Mouse (Mus musculus) megakaryocyte, adult 5-6 weeks (primary cell): ENCODE measurements around the gene Actg2. TPM values are rescaled to one million over a fixed set of nuclear protein-coding genes. Genes with fewer than 3 reads are reported as not detected.

Experiments used
- ATAC-seq: 2 replicates; pipeline ENCODE4 v1.8.0; 2016; ENCODE audit warnings: mild to moderate bottlenecking, inconsistent platforms; ENCODE audit not compliant: poor library complexity, severe bottlenecking
- total RNA-seq, 2 experiments: library from RNA; stranded (forward) in 1 of 2; stranded (reverse) in 1 of 2; fragments of 153-499, 151-499 nt in 1 of 2; fragments of 221-1000, 200-1000 nt in 1 of 2; gene quantifications; 2 replicates each; pipeline versions ENCODE4 v1.2.3 to v1.2.4; 2015 to 2017

The Actg2 gene
- total RNA-seq, 2 experiments from 2014 or later = not detected

DNA sequence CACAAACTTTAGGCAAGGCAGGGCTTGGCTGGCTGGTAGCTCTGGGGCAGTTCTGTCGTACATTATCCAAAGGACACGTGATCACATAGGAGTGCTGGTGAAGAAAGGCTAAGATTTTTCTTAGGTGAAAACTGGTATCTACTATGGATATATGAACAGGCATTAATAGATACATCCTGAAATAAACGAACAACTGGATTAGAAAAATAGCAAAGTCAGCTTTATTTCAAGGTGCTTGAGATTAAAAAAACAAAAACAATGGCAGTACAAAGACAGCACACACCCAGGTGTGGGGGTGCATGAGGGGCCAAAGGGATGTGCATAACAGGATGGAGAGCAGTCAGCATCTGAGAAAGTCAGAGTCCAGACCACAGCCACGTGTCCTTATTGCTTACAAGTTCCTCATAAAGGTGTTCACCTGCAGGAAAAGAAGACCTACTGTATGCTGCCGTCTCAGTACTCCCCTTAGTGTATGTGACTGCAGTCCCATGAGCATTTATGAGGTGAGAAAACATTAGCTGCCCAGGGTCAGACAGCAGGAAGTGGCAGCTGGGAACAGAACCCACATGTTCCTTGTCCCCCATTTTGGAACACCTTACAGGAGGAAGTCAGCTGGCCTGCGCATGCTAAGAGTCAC, 55.9 kb downstream of the Actg2 start:
- ATAC-seq = no peak

DNA sequence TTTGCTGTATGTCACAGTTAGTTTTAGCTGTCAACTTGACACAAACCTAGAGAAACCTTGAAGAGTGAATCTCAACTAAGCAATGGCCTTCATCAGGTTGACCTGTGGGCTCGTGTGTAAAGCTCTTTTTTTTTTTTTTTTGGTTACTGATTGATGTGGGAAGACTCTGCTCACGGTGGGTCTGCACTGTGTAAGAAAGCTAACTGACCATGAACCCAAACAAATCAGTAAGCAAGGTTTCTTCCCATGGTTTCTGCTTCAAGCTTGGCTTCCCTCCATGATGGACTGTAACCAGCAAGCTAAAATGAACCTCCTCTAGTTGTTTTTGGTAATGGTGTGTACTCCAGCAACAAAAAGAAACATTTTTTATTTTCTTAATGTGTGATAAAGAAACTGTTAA, 56.9 kb downstream of the Actg2 start:
- ATAC-seq = no peak

DNA sequence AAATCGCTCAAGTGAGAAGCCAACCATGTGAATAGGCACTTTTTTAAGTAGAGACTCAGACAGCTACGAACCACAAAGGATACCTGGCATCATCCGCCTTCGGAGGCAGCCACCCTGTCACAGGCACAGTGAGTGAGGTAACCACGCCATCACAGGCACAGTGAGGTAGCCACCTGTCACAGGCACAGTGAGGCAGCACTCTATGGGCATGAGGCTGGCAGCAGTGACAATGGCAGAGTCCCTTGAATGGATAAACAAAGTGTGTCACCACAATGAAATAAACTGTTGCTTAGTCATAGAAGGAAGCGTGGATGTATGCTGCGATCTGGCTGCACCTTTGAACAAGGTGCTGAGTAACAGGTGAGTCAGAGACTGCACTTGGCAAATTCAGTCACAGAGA, 57.4 kb downstream of the Actg2 start:
- no peak for ATAC-seq

DNA sequence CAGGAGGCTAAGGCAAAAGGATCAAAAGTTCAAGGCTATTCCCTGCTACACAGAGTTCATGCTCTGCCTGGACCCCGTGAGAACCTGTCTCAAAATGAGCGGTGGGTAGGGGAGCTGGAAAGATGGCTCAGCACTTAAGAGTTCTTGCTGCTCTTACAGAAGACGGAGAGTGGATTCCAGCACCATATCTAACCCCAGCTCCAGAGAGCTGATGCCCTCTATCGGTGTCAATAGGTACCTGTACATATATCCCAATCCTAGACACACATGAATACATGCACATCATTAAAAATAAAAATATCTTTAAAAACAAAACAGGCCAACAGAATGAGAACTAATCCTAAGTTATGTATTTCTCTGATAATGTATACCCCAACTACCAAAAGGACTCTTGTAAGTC, 57.8 kb downstream of the Actg2 start:
- no peak for ATAC-seq

DNA sequence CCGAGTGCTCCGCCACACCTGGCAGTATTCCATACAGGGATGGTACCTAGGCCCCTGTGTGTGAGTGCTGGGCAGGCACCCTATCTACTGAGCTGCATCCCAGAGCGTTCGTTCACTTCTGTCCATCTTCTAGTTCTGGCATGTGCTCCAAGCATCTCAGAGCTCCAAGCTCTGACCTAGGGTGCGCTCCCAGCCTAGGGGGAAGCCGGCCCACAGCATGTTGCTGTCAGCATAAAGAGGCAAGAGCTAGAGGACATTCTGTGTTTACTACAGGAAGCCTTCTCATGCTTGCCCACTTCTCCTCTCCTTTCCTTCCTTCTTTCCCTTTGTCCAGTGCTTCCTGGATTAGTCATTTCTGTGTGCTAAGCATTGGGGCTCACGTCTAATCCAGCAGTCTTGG, 60.6 kb downstream of the Actg2 start:
- ATAC-seq = no peak

DNA sequence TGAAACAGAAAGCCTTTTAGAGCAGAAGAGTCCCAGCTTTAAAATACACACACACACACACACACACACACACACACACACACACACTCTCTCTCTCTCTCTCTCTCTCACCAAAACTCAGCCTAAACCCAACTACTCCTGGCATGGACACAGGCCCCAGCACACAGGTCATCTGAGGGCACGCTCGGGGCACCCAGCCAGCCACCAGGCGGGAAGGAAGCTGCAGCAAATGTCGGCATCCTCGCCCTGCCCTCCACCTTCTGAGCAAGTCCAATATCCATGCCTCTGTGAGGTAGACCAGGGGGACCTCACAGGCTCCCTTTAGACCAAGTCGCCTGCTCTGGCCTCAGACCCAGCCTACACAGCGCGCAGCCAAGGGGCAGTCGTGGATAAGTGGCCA, 62.8 kb downstream of the Actg2 start:
- ATAC-seq = peak; percentile 38; the same call in 1 of the 2 replicates

DNA sequence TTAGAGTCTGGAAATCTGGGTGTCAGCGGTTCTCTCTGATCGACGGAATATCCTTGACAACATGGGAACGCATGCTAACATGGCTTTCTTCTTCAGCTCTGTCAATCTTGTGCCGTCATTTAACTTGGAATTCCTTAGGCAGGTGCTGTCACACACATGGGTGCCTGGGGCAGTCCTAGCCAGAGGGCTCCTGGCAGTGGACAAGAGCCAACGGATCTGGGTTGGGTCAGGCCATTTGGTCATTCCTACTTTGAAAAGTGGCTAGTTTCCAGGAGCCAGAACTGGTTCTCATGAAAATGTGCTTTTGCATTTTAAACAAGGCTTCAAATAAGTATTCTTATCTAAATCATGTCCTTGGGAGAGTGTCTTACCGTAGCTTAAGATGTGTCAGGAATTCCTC, 64.3 kb downstream of the Actg2 start:
- no peak for ATAC-seq

DNA sequence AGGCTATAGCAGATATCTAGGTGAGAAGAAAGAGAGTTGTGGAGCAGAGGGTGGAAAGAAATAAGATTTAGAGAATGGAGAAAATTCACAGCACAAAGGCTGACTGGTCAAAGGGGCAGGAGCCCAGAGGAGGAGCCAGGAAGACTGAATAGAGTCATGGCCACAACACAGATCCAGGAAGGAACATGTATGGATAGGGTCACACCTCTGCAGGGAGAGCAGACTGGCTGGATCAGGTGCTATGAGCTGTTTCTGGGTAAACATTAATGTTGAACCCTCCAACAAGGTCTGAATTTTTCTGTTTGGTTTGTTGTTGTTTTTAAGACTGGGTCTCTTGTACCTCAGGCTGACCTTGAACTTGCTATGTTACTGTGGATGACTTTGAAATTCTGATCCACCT, 72.1 kb downstream of the Actg2 start:
- no peak for ATAC-seq

Other genes starting within 250 kb of the Actg2 start
- 33.8 and 35.7 TPM in 2 replicates for gene Mthfd2, start 210.4 kb downstream of the Actg2 start, total RNA-seq (2015)
- gene Mthfd2, start 210.4 kb downstream of the Actg2 start, total RNA-seq (2017) = 37.8 and 39.7 TPM in 2 replicates
- 163 and 172 TPM in 2 replicates for gene Mob1a, start 210.2 kb downstream of the Actg2 start, total RNA-seq (2015)
- 250 and 263 TPM in 2 replicates for gene Mob1a, start 210.2 kb downstream of the Actg2 start, total RNA-seq (2017)
- 33.8 and 35.8 TPM in 2 replicates for gene Bola3, start 187.1 kb downstream of the Actg2 start, total RNA-seq (2015)
- 22.6 and 23.5 TPM in 2 replicates for gene Bola3, start 187.1 kb downstream of the Actg2 start, total RNA-seq (2017)
- 36.1 and 36.2 TPM in 2 replicates for gene Tet3, start 77.2 kb downstream of the Actg2 start, total RNA-seq (2015)
- 15.8 and 23.1 TPM in 2 replicates for gene Tet3, start 77.2 kb downstream of the Actg2 start, total RNA-seq (2017)
- 39.1 and 55.5 TPM in 2 replicates for gene Dguok, start 29.3 kb downstream of the Actg2 start, total RNA-seq (2015)
- 33.3 and 34.4 TPM in 2 replicates for gene Dguok, start 29.3 kb downstream of the Actg2 start, total RNA-seq (2017)
- 46.6 and 48.9 TPM in 2 replicates for gene Stambp, start 36.5 kb upstream of the Actg2 start, total RNA-seq (2015)
- gene Stambp, start 36.5 kb upstream of the Actg2 start, total RNA-seq (2017) = 9.0 and 18.0 TPM in 2 replicates
- gene Clec4f, start 119.9 kb upstream of the Actg2 start, total RNA-seq (2015) = not detected in 2 replicates
- not detected in 2 replicates for gene Clec4f, start 119.9 kb upstream of the Actg2 start, total RNA-seq (2017)
- not detected in 2 replicates for gene Cd207, start 141.6 kb upstream of the Actg2 start, total RNA-seq (2015)
- not detected in 2 replicates for gene Cd207, start 141.6 kb upstream of the Actg2 start, total RNA-seq (2017)
- gene Vax2, start 175.0 kb upstream of the Actg2 start, total RNA-seq (2015) = not detected in 2 replicates
- not detected in 2 replicates for gene Vax2, start 175.0 kb upstream of the Actg2 start, total RNA-seq (2017)
- not detected in 2 replicates for gene Atp6v1b1, start 206.7 kb upstream of the Actg2 start, total RNA-seq (2015)
- gene Atp6v1b1, start 206.7 kb upstream of the Actg2 start, total RNA-seq (2017) = not detected in 2 replicates
- not detected in 2 replicates for gene Ankrd53, start 226.4 kb upstream of the Actg2 start, total RNA-seq (2015)
- not detected in 2 replicates for gene Ankrd53, start 226.4 kb upstream of the Actg2 start, total RNA-seq (2017)
- gene Tex261, start 239.5 kb upstream of the Actg2 start, total RNA-seq (2015) = 58.9 and 59.1 TPM in 2 replicates
- 38.2 and 44.0 TPM in 2 replicates for gene Tex261, start 239.5 kb upstream of the Actg2 start, total RNA-seq (2017)